Mouse (Mus musculus) small intestine, adult 2 months (tissue): ENCODE measurements around the gene Sema4d. TPM values are rescaled to one million over a fixed set of nuclear protein-coding genes. Genes with fewer than 3 reads are reported as not detected.

ENCODE experiments used
- H3K27ac ChIP-seq: fragments of 200-500 bp; 2 replicates; pipeline ENCODE4 v1.5.1; 2012; ENCODE audit warnings: low read depth, low read length, control low read depth, inconsistent platforms; ENCODE audit not compliant: insufficient read depth
- H3K27me3 ChIP-seq: fragments of 200-500 bp; 2 replicates; pipeline ENCODE4 v1.6.1; 2012; ENCODE audit warnings: mild to moderate bottlenecking, moderate library complexity, low read length, inconsistent platforms; ENCODE audit not compliant: control insufficient read depth, insufficient read depth
- H3K36me3 ChIP-seq: fragments of 200-500 bp; 2 replicates; pipeline ENCODE4 v1.6.1; 2012; ENCODE audit warnings: mild to moderate bottlenecking, low read length, control low read depth, inconsistent platforms; ENCODE audit not compliant: control insufficient read depth, insufficient read depth
- H3K4me1 ChIP-seq: fragments of 200-500 bp; 2 replicates; pipeline ENCODE4 v1.6.1; 2012; ENCODE audit warnings: low read length, inconsistent platforms, mixed read lengths; ENCODE audit not compliant: control insufficient read depth, insufficient read depth, insufficient read length
- H3K4me3 ChIP-seq: fragments of 200-500 bp; 2 replicates; pipeline ENCODE4 v1.5.1; 2012; ENCODE audit warnings: low read depth, mild to moderate bottlenecking, control low read depth, inconsistent platforms, low read length, moderate library complexity
- CTCF ChIP-seq: fragments of 200-500 bp; IDR thresholded peaks from 2 replicates; pipeline ENCODE4 v1.5.1; 2012; ENCODE audit warnings: low read depth, mild to moderate bottlenecking, control low read depth, inconsistent platforms, low read length, moderate library complexity, mixed read lengths; ENCODE audit not compliant: insufficient replicate concordance, insufficient read length; ENCODE audit errors: extremely low read depth
- POLR2A ChIP-seq: fragments of 200-500 bp; IDR thresholded peaks from 2 replicates; pipeline ENCODE4 v1.6.1; 2012; ENCODE audit warnings: low read depth, mild to moderate bottlenecking, control low read depth, inconsistent platforms, low read length, moderate library complexity
- WGBS: fragments of 180-500 bp; shearing (Covaris S2); methylation state at CpG from one replicate; pipeline ENCODE4 v1.1.7; 2018; 5-methylcytosine and 5-hydroxymethylcytosine counted together
- polyA plus RNA-seq: library from polyadenylated mRNA; depleted of rRNA; stranded (reverse); fragments of >200 nt; gene quantifications from 2 replicates; pipeline ENCODE4 v1.2.3, GENCODE M21; 2012

The Sema4d gene
- polyA plus RNA-seq, 1 experiment, result 15.1 TPM

- no peaks in the 10 kb centered on the region for H3K36me3 ChIP-seq
- TF ChIP-seq POLR2A (no peak), CTCF (no peak)
- H3K27ac ChIP-seq, result no peak overlapping the region
- no peak overlapping the region for H3K4me3 ChIP-seq
- 71% methylated on average over 8 of the region's 8 CpGs for WGBS
- H3K4me1 ChIP-seq, result 0 out of 2 replicates have a peak, but pooled peaks cover 2% of the 10 kb centered on the region
- no peaks in the 10 kb centered on the region for H3K27me3 ChIP-seq
These were observed 26.0 kb downstream of the Sema4d start for GRCm38 (mm10) chr13:51767513-51767912.

GRCm38 (mm10) chr13:51766756-51767155 is 26.8 kb downstream of the Sema4d start:
- no peak overlapping the region for H3K27ac ChIP-seq

GRCm38 (mm10) chr13:51765369-51765768 is 28.2 kb downstream of the Sema4d start:
- H3K27ac ChIP-seq, result no peak overlapping the region
- H3K4me3 ChIP-seq, result no peak overlapping the region
- WGBS, result 80% methylated on average over 5 of the region's 5 CpGs
- H3K4me1 ChIP-seq, result 0 out of 2 replicates have a peak, but pooled peaks cover 2% of the 10 kb centered on the region
- no peaks in the 10 kb centered on the region for H3K27me3 ChIP-seq
- no peaks in the 10 kb centered on the region; the same call in 1 of the 2 replicates for H3K36me3 ChIP-seq
- no peak for TF ChIP-seq CTCF
- TF ChIP-seq POLR2A, result no peak

More at GRCm38 (mm10) chr13:51766756-51767155, 26.8 kb downstream of the Sema4d start:
- H3K4me1 ChIP-seq, result 0 out of 2 replicates have a peak, but pooled peaks cover 2% of the 10 kb centered on the region
- no peaks in the 10 kb centered on the region; the same call in 1 of the 2 replicates for H3K36me3 ChIP-seq
- no peak overlapping the region for H3K4me3 ChIP-seq
- TF ChIP-seq CTCF (no peak), POLR2A (no peak)
- no peaks in the 10 kb centered on the region for H3K27me3 ChIP-seq
- 88% methylated on average over 4 of the region's 4 CpGs for WGBS

GRCm38 (mm10) chr13:51763019-51763698 is 30.4 kb downstream of the Sema4d start:
- Histone ChIP-seq H3K36me3 (no peaks in the 10 kb centered on the region; the same call in 1 of the 2 replicates), H3K27ac (no peak overlapping the region), H3K4me1 (0 out of 2 replicates have a peak, but pooled peaks cover under 1% of the 10 kb centered on the region), H3K4me3 (no peak overlapping the region), H3K27me3 (no peaks in the 10 kb centered on the region)
- WGBS, result 79% methylated on average over 12 of the region's 12 CpGs
- TF ChIP-seq CTCF, result no peak
- no peak for TF ChIP-seq POLR2A

GRCm38 (mm10) chr13:51761186-51761813 is 32.2 kb downstream of the Sema4d start:
- Histone ChIP-seq H3K4me3 (no peak overlapping the region), H3K27me3 (no peaks in the 10 kb centered on the region), H3K36me3 (no peaks in the 10 kb centered on the region; the same call in 1 of the 2 replicates), H3K27ac (no peak overlapping the region), H3K4me1 (peaks cover 4% of the 10 kb centered on the region; the same call in 1 of the 2 replicates)
- WGBS, result 88% methylated on average over 10 of the region's 10 CpGs
- TF ChIP-seq POLR2A, result no peak
- TF ChIP-seq CTCF, result no peak

GRCm38 (mm10) chr13:51759256-51759987 is 34.1 kb downstream of the Sema4d start:
- 90% methylated on average over 6 of the region's 6 CpGs for WGBS
- Histone ChIP-seq H3K27me3 (no peaks in the 10 kb centered on the region), H3K36me3 (no peaks in the 10 kb centered on the region; the same call in 1 of the 2 replicates), H3K27ac (no peak overlapping the region), H3K4me3 (no peak overlapping the region), H3K4me1 (peaks cover 12% of the 10 kb centered on the region)
- TF ChIP-seq POLR2A (no peak), CTCF (no peak)

- TF ChIP-seq POLR2A (no peak), CTCF (no peak)
- H3K4me3 ChIP-seq, result no peak overlapping the region
- no peaks in the 10 kb centered on the region; the same call in 1 of the 2 replicates for H3K36me3 ChIP-seq
- no peak overlapping the region for H3K27ac ChIP-seq
- no peaks in the 10 kb centered on the region for H3K27me3 ChIP-seq
- H3K4me1 ChIP-seq, result peaks cover 17% of the 10 kb centered on the region
- 84% methylated on average over 9 of the region's 9 CpGs for WGBS
These were observed 35.1 kb downstream of the Sema4d start for GRCm38 (mm10) chr13:51758428-51758827.
